Mouse (Mus musculus) lung, adult 2 months (tissue): ENCODE data around the gene Wfdc1.

Source experiments
- CTCF ChIP-seq: fragments of 200-500 bp; IDR thresholded peaks from 2 replicates; pipeline ENCODE4 v1.5.1; 2011; ENCODE audit warnings: mild to moderate bottlenecking, low read length, control low read depth; ENCODE audit not compliant: insufficient read depth
- POLR2A ChIP-seq: fragments of 200-500 bp; IDR thresholded peaks from 2 replicates; pipeline ENCODE4 v1.6.1; 2011; ENCODE audit warnings: low read depth, mild to moderate bottlenecking, control low read depth, low read length, borderline replicate concordance; ENCODE audit errors: extremely low read depth

DNA sequence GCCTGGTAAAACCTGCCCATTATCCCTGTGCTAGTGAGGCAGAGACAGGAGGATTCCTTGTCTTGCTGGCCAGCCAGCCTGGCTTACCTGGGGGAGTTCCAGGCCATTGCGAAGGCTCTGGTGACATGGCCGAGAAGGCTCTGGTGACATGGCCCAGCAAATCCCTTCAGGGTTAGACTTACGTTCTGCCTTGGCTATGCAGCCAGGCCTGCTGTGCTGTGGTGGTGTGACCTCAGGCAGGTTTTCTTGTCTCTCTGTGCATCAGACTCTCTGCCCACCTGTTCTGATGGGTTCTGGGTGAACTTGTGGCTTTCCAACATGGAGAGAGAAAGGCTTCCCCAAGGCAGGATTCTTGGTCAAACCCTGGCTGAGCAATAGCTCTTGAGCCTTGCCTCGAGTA is 28.8 kb upstream of the Wfdc1 start:
- TF ChIP-seq POLR2A: no peak
- TF ChIP-seq CTCF: no peak
